Mouse (Mus musculus): Measurements from ENCODE around the gene Gpr61. TPM values are rescaled to one million over a fixed set of nuclear protein-coding genes. Genes with fewer than 3 reads are reported as not detected.
A peak's percentile ranks its signal among the peaks of the same experiment; 100 is the strongest.

Gpr61 gene
- total RNA-seq, 2 experiments from 2014 or later: 0.13 to 0.16 TPM

DNA sequence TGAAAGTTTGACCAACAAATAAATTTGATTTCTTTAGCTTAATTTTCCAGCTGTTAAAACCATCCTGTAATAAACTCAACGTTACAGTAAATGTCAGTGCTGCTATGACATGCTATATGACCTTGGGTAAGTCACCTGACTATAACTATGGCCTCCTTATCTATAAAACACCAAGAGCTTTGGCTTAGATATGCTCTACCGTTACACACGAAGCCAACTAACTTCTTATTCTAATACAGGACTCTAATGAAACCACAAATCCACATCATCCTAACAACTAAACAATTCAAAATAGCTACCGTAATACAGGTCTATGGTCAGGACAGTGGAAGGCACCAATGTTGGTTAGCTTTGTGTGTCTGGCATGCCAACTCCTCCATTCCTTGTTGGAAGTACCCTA, 24.9 kb downstream of the Gpr61 start:
- no peak for DNase-seq

DNA sequence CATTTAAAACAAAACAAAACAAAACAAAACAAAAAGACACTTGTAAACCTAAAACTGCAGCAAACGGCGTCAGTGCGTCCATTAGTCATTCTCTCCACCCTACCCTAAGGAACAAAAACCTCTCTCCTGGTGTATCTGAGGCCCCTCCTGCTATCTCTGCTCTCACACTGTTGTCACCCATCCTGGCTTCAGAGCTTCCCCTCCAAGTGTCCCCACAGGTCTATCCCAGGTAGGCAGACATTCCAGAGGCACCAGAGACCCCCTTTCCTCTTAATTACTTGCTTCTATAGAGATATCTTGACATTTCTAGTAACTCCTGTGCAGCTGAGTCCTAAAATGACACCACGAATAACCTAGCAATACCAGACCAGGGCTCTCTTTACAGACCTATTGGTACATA, 25.3 kb downstream of the Gpr61 start:
- DNase-seq: no peak

DNA sequence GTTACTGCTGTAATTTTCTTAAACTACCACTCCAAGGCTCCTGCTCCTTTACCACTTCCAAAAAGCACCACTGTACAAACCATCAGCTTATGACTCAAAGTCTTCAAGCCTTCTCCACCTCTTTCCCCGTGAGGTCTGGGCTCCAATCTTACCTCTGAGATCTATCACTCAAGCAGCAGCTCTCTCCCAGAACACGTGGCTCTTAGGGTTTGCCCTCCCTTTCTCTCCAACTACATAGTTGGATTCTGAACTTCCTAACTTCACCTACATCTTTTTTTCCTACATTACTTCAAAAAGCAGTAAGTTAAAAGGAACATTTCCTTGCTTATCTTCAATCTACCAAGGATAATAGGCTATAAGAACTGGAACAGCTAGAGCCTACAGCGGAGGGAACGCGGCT, 26.2 kb downstream of the Gpr61 start:
- DNase-seq: no peak

DNA sequence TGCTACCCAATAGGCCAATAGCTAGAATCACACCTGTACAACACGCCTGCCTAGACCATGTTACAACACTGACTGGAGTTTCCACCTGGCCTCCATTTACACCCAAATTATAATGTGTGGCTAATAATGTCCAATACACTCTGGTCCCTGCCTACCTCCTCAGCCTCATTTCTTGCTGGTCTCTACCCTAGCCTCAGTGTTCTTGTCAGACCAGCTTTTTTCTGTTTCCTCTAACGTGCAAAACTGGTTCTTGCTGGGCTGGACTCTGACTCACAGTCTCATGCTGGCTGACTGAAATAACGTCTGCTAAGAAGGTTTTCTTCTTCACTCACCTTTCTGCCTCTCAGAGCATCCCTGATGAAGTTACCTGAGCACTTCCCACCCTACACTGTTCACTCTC, 28.4 kb downstream of the Gpr61 start:
- DNase-seq: no peak

DNA sequence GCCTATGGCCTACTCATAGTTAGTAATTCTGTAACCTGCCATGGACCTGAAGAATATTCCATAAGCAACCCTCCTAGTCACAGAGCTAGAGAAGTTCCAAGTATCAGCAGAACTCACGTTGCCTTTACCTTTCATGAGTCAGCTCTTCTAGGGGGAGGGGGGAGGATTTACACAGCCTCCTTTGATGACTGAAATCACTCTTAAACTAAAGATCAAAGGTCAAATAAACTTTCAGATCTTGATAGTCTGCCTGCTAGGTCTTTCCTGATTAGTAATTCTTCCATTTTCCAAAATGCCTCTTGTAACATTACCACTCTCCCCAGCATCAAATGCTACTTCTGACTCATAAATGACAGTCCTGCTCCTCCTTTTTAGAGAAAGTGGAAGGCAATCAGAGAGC, 30.6 kb downstream of the Gpr61 start:
- DNase-seq: no peak

DNA sequence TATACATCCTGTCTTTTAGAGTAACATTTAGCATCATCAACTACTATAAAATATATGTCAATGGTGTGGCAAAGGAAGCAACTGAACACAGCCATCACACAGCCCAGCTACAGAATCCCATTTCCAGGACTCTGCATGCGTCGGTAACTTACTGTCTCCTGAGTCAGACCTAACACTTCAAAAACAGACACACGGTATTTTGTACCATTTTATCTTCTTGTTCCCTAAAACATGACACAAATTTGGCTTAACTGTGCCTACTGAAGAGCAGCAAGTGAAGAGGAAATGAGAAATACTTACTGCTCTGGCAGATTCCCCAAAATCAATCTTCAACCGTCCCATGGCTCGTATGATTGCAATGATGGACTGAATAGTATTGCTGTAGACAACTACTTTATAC, 31.4 kb downstream of the Gpr61 start:
- no peak for DNase-seq

DNA sequence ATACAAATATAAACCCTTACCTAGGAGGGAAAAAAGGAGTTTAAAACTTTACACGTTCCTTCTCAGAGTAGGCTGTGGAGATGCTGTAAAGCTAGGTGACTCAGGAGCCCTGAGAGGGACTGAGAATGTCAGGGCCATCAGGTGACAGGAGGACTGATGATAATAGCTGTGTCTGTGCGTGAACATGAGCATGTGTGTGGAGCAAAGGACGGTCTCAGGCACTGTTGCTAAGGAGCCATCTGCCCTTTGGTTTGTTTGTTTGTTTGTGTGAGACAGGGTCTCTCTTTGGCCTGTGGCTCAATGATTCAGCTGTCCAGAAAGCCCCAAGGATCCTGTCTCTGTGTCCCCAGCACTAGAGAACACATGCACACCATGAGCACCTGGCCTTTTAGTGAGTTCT, 33.6 kb downstream of the Gpr61 start:
- DNase-seq: peak; percentile 40 to 44

DNA sequence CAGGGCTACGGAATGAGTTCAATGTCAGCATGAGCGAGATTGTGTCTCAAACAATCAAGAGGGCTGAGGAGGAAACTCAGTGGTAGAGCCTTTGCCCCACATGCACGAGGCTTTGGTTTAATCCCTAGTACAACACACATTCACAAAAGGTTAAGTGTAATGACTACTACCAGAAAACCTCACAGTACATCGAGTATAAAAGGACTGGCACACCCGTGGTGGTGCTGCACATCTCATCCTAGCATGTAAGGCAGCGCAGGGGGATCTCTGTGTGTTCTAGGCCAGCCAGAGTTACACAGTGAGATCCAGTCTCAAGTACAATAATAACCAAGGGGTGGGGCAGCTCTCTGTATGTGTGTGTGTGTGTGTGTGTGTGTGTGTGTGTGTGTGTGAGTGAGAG, 37.2 kb downstream of the Gpr61 start:
- no peak for DNase-seq

DNA sequence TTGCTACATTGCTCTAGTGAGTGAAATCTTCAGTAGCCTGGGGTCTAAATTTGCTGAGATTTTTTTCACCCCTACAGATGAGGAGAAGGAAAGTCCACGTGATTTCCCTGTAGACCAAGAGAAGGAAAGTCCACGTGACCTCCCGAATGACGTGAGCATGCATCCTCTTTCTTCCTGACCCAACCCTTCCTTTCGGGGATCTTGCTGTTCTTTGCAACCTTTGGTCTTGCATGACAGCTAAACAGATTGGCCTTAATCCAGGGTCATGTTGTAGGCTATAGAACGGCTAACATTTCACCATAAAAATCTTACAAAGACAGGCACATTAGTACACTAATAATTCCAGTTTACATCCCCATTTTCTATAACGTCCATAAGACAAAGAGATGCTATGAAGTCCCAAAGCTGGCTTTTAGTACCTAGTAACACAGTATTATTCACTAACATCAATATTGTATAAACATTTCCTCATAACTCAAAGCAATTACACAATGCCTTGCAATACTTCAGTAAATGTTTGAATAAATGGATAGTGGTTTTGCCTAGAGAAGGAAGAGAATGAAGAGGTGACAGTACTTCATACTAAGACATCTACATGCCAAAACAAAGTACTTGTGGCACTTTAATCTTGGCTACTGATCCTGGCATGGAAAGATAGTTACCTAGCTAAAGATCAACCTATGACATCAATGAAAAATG, 40.9 kb downstream of the Gpr61 start:
- no peak for DNase-seq

DNA sequence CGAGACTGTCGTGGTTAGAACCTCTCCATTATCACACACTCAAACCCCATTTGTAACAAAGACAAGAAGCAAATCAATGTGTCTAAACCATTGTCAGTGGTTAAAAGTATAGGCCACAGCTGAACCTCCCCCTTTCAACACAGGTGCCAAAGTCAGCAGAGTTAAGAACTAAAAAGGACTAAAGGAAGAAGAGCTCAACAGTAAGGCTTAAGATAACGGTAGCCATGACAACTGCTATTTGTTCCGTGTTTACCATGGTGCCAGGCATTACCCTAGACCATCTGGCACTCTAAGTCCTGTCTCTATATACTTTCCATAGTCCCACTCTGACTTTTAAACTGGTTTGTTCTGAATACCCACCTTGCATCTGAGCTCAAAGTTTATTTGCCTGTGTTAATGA, 42.0 kb downstream of the Gpr61 start:
- no peak for DNase-seq

DNA sequence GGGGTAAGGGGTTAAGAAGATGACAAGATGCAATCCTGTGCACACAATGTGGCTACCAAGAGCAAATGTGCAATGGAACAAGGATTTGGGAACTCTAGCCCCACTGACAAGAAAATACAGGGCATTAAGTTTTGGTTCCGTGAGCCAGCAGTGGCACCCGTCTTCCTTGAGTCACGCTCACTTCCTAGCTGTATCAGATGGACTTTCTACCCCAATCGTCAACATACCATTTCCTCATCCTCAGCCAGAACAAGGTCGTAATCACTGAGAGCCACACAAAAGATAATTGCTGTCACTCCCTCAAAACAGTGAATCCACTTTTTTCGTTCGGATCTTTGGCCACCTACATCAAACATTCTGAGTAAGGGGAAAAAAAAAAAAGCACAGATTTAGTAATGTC, 42.4 kb downstream of the Gpr61 start:
- DNase-seq: no peak

DNA sequence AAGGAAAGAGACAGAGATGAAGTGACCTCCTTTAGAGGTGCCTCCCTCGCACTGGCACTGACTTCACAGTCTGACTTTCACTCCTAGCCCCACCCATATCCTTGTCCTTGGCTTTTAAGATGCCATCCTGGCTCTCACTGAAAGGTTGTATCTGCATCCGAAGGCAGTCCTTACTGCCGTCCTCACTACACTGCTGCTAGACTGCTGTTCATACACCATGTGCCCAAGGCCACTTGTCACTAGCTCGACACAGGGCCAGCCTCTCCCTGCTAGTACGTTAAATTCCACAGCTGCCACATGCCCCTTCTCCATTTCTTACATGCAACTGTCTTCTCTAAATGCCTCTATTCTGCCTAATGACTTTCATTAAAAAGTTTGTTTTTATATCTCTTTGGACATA, 43.4 kb downstream of the Gpr61 start:
- DNase-seq: peak; percentile 44

DNA sequence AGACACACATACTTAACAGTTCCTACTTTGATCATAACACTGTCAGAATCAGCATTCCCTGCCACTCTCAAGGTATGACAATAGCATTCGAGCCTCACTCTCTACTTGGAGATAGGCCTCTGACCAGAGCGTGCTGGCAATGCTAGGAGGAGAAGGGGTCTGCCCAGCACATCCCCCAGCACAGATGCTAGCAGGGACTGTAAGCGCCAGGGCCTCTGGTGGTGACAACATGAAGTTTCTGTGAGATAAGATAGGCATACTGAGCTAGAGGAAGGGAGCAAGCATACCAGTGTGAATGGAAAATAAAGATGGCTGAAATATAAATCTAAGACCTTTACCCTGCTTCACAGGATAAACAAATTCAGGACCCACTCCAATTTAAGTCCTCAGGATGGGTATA, 49.4 kb downstream of the Gpr61 start:
- DNase-seq: no peak

DNA sequence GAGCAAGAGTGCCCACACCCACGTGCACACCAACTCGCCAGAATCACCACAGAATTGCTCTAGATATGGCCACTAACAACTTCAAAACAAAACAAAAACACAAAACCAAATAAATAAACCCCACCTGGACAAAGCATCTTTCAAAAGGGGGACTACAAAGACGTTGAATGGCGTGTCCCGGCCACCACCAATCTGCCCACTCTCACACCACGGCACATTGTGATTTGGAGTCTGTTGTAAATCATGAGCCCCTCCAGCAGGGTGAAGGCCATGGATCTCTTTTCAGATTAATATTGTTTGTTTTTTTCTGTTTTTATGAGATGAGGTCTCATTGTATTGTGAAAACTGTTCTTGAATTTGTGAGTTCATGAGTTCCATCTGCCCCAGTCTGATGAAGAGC, 52.6 kb downstream of the Gpr61 start:
- no peak for DNase-seq

DNA sequence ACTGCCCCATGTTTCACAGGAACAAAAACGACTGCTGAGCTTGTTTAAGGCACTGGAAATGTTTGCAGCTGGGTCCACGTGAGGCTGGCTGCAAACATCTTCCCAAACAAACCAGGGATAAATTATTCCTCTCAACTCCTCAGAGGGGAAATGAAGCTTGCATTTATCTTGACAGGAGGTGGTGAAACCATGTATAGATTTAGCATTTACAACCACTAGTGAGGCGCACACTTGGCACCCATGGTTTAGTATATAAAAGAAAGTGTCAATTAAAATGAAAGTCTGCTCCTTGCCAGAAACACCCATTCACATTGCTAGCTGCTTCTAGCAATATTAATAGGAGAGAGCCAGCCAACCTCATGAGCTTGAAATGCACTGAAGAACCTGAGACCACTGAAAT, 53.1 kb downstream of the Gpr61 start:
- no peak for DNase-seq

Other genes with a start within 250 kb of the Gpr61 start
- gene Gstm7, start 223.1 kb downstream of the Gpr61 start, total RNA-seq (2021): 100 to 1,000 TPM; 143 to 157 TPM
- gene Gstm6, start 211.1 kb downstream of the Gpr61 start, total RNA-seq (2021): 1 to 10 TPM; 4.3 to 6.0 TPM
- gene Gstm3, start 185.6 kb downstream of the Gpr61 start, total RNA-seq (2021): not detected
- gene Gstm2, start 168.4 kb downstream of the Gpr61 start, total RNA-seq (2021): 100 to 1,000 TPM; 143 to 261 TPM
- gene Gstm1, start 136.9 kb downstream of the Gpr61 start, total RNA-seq (2021): 100 to 1,000 TPM; 325 to 425 TPM
- 10 to 100 TPM; 12.0 to 19.0 TPM for gene Gstm4, start 110.0 kb downstream of the Gpr61 start, total RNA-seq (2021)
- 100 to 1,000 TPM; 133 to 143 TPM for gene Ampd2, start 68.2 kb downstream of the Gpr61 start, total RNA-seq (2021)
- 10 to 100 TPM; 11.5 to 14.7 TPM for gene Gnat2, start 62.1 kb downstream of the Gpr61 start, total RNA-seq (2021)
- gene Gnai3, start 8.7 kb downstream of the Gpr61 start, total RNA-seq (2021): 100 to 1,000 TPM; 159 to 181 TPM
- 10 to 100 TPM; 20.0 to 22.3 TPM for gene Amigo1, start 31.5 kb upstream of the Gpr61 start, total RNA-seq (2021)
- 1 to 10 TPM; 6.5 to 7.7 TPM for gene Cyb561d1, start 46.3 kb upstream of the Gpr61 start, total RNA-seq (2021)
- 1 to 10 TPM; 7.6 to 9.7 TPM for gene Atxn7l2, start 56.1 kb upstream of the Gpr61 start, total RNA-seq (2021)
- gene Sypl2, start 71.8 kb upstream of the Gpr61 start, total RNA-seq (2021): under 1 TPM; 0.13 to 0.46 TPM
- gene Psma5, start 102.0 kb upstream of the Gpr61 start, total RNA-seq (2021): 10 to 100 TPM; 96.6 to 97.5 TPM
- 10 to 100 TPM; 40.7 to 50.8 TPM for gene Sort1, start 129.2 kb upstream of the Gpr61 start, total RNA-seq (2021)
- not detected for gene Mybphl, start 210.0 kb upstream of the Gpr61 start, total RNA-seq (2021)
- 1 to 10 TPM; 1.0 to 1.6 TPM for gene Psrc1, start 229.0 kb upstream of the Gpr61 start, total RNA-seq (2021)

Measured in adrenal gland, postnatal 36 days (tissue).